Mouse (Mus musculus) liver, embryonic 16.5 days (tissue): ENCODE results near the gene Dnah9. TPM values are rescaled to one million over a fixed set of nuclear protein-coding genes. Genes with fewer than 3 reads are reported as not detected.

ENCODE experiments used
- ATAC-seq: fragments of 200-750 bp; cut with Nextera tagmentation; 2 replicates; pipeline ENCODE4 v1.8.0; 2017; ENCODE audit warnings: low read depth, mild to moderate bottlenecking, moderate number of reproducible peaks, moderate library complexity
- H3K27ac ChIP-seq: fragments of 300-500 bp; sonication (generic); 2 replicates; pipeline ENCODE4 v1.5.1; 2014; ENCODE audit warnings: mild to moderate bottlenecking, low read length
- H3K27me3 ChIP-seq: fragments of 300-500 bp; sonication (generic); 2 replicates; pipeline ENCODE4 v1.6.1; 2014; ENCODE audit warnings: low read depth, low read length, mixed read lengths; ENCODE audit not compliant: control insufficient read depth, insufficient read depth
- H3K36me3 ChIP-seq: fragments of 300-500 bp; sonication (generic); 2 replicates; pipeline ENCODE4 v1.6.1; 2014; ENCODE audit warnings: mild to moderate bottlenecking; ENCODE audit not compliant: control insufficient read depth, insufficient read depth
- H3K4me1 ChIP-seq: fragments of 300-500 bp; sonication (generic); 2 replicates; pipeline ENCODE4 v1.6.1; 2014; ENCODE audit warnings: low read depth, low read length, mixed read lengths; ENCODE audit not compliant: control insufficient read depth
- H3K4me2 ChIP-seq: fragments of 300-500 bp; sonication (generic); 2 replicates; pipeline ENCODE4 v1.6.1; 2014; ENCODE audit warnings: low read depth, low read length, mixed read lengths
- H3K4me3 ChIP-seq: fragments of 300-500 bp; sonication (generic); 2 replicates; pipeline ENCODE4 v1.5.1; 2014; ENCODE audit warnings: low read depth, mild to moderate bottlenecking, low read length
- H3K9ac ChIP-seq: fragments of 300-500 bp; sonication (generic); 2 replicates; pipeline ENCODE4 v1.6.1; 2014; ENCODE audit warnings: low read depth, low read length
- H3K9me3 ChIP-seq: fragments of 300-500 bp; sonication (generic); replicated peaks from 2 replicates; pipeline ENCODE4 v1.6.1; 2016; ENCODE audit warnings: low read length; ENCODE audit not compliant: control insufficient read depth
- WGBS: fragments of 180-500 bp; shearing (Covaris S2); extraction: QIAGEN DNeasy Blood & Tissue Kit; methylation state at CpG from one replicate; pipeline ENCODE4 v1.1.7; 2014; ENCODE audit not compliant: insufficient replicate concordance; 5-methylcytosine and 5-hydroxymethylcytosine counted together
- polyA plus RNA-seq: library from polyadenylated mRNA; unstranded; fragments of >200 nt; fragmentation: Nextera tagmentation; extraction: Ambion mirVana; gene quantifications from 2 replicates; pipeline ENCODE4 v1.2.1, GENCODE M21; 2015

Dnah9 gene
- polyA plus RNA-seq, 1 experiment from 2014 or later, result 0.01 TPM

- Histone ChIP-seq H3K9me3 (no peaks in the 10 kb centered on the region), H3K36me3 (no peaks in the 10 kb centered on the region), H3K27me3 (no peaks in the 10 kb centered on the region), H3K4me1 (no peaks in the 10 kb centered on the region), H3K9ac (no peak overlapping the region), H3K4me3 (no peak overlapping the region), H3K27ac (no peak overlapping the region), H3K4me2 (no peak overlapping the region)
- no peak for ATAC-seq
- WGBS, result 9% methylated on average over 3 of the region's 3 CpGs
Observed at GRCm38 (mm10) chr11:66122017-66122416, 46.3 kb downstream of the Dnah9 start.

GRCm38 (mm10) chr11:66083663-66084254, 84.6 kb downstream of the Dnah9 start:
- Histone ChIP-seq H3K4me3 (no peak overlapping the region), H3K36me3 (no peaks in the 10 kb centered on the region), H3K4me1 (no peaks in the 10 kb centered on the region), H3K27ac (no peak overlapping the region), H3K27me3 (no peaks in the 10 kb centered on the region), H3K9ac (no peak overlapping the region), H3K4me2 (no peak overlapping the region), H3K9me3 (no peaks in the 10 kb centered on the region)
- ATAC-seq, result no peak
- 65% methylated on average over 7 of the region's 7 CpGs for WGBS

DNA sequence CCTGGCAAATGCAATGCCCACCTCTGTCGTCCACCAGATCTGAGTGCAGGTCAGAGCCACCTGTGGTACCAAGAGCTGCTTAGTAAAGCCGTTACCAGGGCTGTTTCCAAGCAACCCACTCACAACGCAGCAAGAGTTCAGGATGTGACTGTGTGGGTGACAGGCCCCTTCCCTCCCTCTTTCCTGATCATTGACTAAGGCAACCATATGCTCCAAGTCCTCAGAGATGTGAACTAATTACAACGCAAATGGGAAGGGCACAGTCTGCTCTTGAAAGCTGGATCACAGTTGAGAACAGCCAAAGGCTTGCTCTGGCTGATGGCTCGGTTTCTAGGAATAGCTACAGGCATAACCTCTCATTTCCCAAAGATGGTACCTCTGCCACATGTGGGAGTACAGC, 95.4 kb downstream of the Dnah9 start:
- Histone ChIP-seq H3K9me3 (no peaks in the 10 kb centered on the region), H3K4me2 (no peak overlapping the region), H3K27ac (no peak overlapping the region), H3K36me3 (no peaks in the 10 kb centered on the region), H3K4me1 (no peaks in the 10 kb centered on the region), H3K4me3 (no peak overlapping the region), H3K9ac (no peak overlapping the region), H3K27me3 (no peaks in the 10 kb centered on the region)
- WGBS, result 52% methylated on average over 5 of the region's 5 CpGs
- no peak for ATAC-seq

- no peaks in the 10 kb centered on the region for H3K4me1 ChIP-seq
- H3K4me2 ChIP-seq, result no peak overlapping the region
- no peaks in the 10 kb centered on the region for H3K27me3 ChIP-seq
- 46% methylated on average over 3 of the region's 3 CpGs for WGBS
- H3K36me3 ChIP-seq, result no peaks in the 10 kb centered on the region
- ATAC-seq, result no peak
- H3K9ac ChIP-seq, result no peak overlapping the region
- H3K4me3 ChIP-seq, result no peak overlapping the region
- H3K27ac ChIP-seq, result no peak overlapping the region
- H3K9me3 ChIP-seq, result no peaks in the 10 kb centered on the region
Observed at GRCm38 (mm10) chr11:66058956-66059355, 109.4 kb downstream of the Dnah9 start.

DNA sequence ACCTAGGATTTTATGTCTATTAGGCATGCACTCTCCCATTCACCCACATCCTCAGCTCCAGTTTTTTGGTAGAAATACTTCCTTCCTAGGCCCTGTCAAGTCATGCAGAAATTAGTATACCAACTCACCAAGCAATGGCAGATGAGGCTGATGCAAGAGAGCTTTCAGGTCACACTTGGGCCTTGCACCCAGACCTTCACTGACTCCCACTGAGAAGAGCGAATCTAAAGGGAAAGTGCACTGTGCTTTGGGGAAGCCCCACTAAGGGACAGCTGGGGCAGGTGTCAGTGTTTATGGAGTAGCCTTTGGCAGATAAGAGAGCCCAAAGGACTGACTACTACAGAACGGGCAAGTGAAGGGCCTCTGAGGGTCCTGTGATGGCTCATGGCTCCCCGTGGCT, 117.1 kb downstream of the Dnah9 start:
- H3K27ac ChIP-seq, result no peak overlapping the region
- no peaks in the 10 kb centered on the region for H3K27me3 ChIP-seq
- H3K36me3 ChIP-seq, result no peaks in the 10 kb centered on the region
- H3K4me2 ChIP-seq, result no peak overlapping the region
- ATAC-seq, result no peak
- H3K9me3 ChIP-seq, result no peaks in the 10 kb centered on the region
- no peak overlapping the region for H3K4me3 ChIP-seq
- no peak overlapping the region for H3K9ac ChIP-seq
- WGBS, result 57% methylated on average over 3 of the region's 3 CpGs
- no peaks in the 10 kb centered on the region for H3K4me1 ChIP-seq

- 46% methylated on average over 4 of the region's 4 CpGs for WGBS
- Histone ChIP-seq H3K4me3 (no peak overlapping the region), H3K27ac (no peak overlapping the region), H3K27me3 (no peaks in the 10 kb centered on the region), H3K4me1 (no peaks in the 10 kb centered on the region), H3K36me3 (no peaks in the 10 kb centered on the region), H3K9ac (no peak overlapping the region), H3K9me3 (no peaks in the 10 kb centered on the region), H3K4me2 (no peak overlapping the region)
- no peak for ATAC-seq
Observed at GRCm38 (mm10) chr11:66049146-66049545, 119.2 kb downstream of the Dnah9 start.

GRCm38 (mm10) chr11:66046594-66047193, 121.7 kb downstream of the Dnah9 start:
- ATAC-seq, result no peak
- 41% methylated on average over 4 of the region's 4 CpGs for WGBS
- no peak overlapping the region for H3K27ac ChIP-seq
- H3K9ac ChIP-seq, result no peak overlapping the region
- H3K4me2 ChIP-seq, result no peak overlapping the region
- H3K27me3 ChIP-seq, result no peaks in the 10 kb centered on the region
- H3K4me1 ChIP-seq, result no peaks in the 10 kb centered on the region
- H3K36me3 ChIP-seq, result no peaks in the 10 kb centered on the region
- H3K9me3 ChIP-seq, result no peaks in the 10 kb centered on the region
- H3K4me3 ChIP-seq, result no peak overlapping the region

- Histone ChIP-seq H3K9me3 (no peaks in the 10 kb centered on the region), H3K27me3 (no peaks in the 10 kb centered on the region), H3K27ac (no peak overlapping the region), H3K4me1 (no peaks in the 10 kb centered on the region), H3K4me2 (no peak overlapping the region), H3K9ac (no peak overlapping the region), H3K4me3 (no peak overlapping the region), H3K36me3 (no peaks in the 10 kb centered on the region)
- WGBS, result 57% methylated on average over 6 of the region's 6 CpGs
- no peak for ATAC-seq
Observed at GRCm38 (mm10) chr11:66043635-66044034, 124.7 kb downstream of the Dnah9 start.

- H3K4me2 ChIP-seq, result no peak overlapping the region
- no peaks in the 10 kb centered on the region for H3K36me3 ChIP-seq
- ATAC-seq, result no peak
- 60% methylated on average over 2 of the region's 2 CpGs for WGBS
- H3K27ac ChIP-seq, result no peak overlapping the region
- no peaks in the 10 kb centered on the region for H3K4me1 ChIP-seq
- H3K27me3 ChIP-seq, result no peaks in the 10 kb centered on the region
- no peak overlapping the region for H3K4me3 ChIP-seq
- H3K9ac ChIP-seq, result no peak overlapping the region
- no peaks in the 10 kb centered on the region for H3K9me3 ChIP-seq
Observed at GRCm38 (mm10) chr11:66042531-66042930, 125.8 kb downstream of the Dnah9 start.
